Mouse (Mus musculus): ENCODE results near the gene Wdpcp. TPM values are rescaled to one million over a fixed set of nuclear protein-coding genes. Genes with fewer than 3 reads are reported as not detected.
A peak's percentile ranks its signal among the peaks of the same experiment; 100 is the strongest.

Gene Wdpcp
- total and polyA plus RNA-seq, 3 experiments = 2.5 to 13.3 (median 12.6) TPM

GRCm38 (mm10) chr11:21749487-21749886 is 177.5 kb downstream of the Wdpcp start:
- DNase-seq = no peak

DNA sequence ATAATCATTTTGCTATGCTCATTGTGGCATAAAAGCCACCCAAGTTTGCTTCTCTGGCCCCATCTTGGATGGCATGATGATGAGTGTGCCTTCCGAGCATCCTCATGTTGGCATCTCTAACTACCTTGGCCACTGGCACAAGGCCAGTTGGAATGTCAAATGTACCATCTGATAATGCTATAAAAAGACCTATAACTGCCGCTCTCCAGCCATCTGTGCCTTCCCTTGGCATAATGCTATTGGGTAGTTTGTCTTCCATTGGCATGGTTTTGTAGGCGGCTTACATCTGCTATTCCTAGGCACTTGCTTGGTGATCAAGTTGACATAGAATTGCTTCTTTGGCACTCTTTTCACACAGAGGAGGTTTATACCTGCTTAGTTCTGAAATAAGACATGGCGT is 191.2 kb downstream of the Wdpcp start:
- no peak for DNase-seq

- DNase-seq = no peak
Measured at GRCm38 (mm10) chr11:21788831-21789230, 216.8 kb downstream of the Wdpcp start.

GRCm38 (mm10) chr11:21824941-21825340 is 252.9 kb downstream of the Wdpcp start:
- DNase-seq = no peak

DNA sequence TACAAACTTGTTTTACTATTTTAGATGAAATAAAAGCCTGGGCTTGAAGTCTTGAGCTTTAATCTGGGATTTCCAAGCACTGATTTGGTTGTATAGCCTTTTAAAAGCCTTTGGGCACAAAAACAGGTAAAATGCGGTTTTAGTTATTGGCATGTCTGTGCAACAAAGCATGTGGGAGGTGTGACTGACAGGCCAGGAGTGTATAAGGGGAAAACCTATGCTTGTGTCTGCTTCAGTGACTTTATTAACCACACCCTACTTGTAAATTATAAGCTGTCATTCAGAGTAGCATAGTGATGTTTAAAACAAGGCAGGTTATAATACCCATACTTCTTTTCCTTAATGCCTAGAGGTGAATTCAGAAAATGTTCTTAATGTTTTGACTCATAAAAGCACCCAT is 254.5 kb downstream of the Wdpcp start:
- no peak for DNase-seq

DNA sequence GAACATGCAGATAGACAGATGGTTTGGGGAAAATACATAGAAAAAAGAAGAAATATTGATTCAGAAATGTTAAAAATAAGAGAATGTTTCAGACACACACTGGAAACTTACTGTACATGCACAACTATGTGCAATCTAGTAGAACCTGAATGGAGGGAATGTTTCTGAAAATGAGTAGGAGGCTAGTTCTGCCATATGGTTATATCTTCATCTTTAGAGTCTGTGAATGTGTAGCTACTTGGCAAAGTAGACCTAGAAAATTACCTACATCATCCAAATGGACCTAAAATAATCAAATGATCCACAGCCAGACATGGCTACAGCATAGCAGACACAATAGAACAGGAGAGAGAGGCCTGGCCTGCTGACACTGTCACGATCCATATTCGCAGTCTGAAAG is 275.0 kb downstream of the Wdpcp start:
- no peak for DNase-seq

- peak; percentile 27 for DNase-seq
Measured at GRCm38 (mm10) chr11:21864000-21864399, 292.0 kb downstream of the Wdpcp start.

DNA sequence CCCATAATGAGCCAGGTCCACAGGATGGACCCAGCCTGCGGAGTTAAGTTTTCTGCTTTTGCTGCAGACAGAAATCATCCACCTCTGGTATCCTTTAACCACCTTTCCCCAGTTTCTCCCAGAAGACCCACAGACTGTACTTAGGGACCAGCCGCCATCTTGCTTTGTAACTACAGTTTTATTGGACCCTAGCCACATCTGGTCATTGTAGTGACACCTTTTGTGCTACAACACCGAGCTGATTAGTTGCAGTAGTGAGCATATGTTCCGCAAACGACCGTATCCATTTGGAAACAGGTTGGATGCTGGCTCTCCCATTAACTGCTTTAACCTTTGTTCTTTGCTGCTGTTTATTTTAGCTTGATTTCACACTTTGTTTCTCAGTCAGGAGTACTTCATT is 292.5 kb downstream of the Wdpcp start:
- no peak for DNase-seq

GRCm38 (mm10) chr11:21868675-21869074 is 296.6 kb downstream of the Wdpcp start:
- DNase-seq = no peak

DNA sequence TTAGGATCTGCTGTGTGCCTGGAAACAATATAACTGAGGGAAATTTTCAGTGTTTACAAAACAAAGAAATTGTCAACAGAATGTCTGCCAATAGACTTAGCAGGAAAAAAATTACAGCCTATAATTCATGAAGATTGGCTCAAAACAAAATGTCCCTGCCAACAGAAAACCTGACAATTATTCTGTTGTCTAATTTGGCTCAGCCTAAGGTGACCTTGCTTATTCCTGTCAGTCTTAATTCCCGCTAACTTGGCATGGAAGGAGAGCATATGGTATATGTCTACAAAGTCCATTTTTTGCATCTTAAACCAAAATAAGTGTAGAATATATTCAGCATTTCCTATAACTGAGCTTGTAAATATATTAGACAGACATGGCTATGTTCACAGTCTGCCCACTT is 298.8 kb downstream of the Wdpcp start:
- DNase-seq = no peak

DNA sequence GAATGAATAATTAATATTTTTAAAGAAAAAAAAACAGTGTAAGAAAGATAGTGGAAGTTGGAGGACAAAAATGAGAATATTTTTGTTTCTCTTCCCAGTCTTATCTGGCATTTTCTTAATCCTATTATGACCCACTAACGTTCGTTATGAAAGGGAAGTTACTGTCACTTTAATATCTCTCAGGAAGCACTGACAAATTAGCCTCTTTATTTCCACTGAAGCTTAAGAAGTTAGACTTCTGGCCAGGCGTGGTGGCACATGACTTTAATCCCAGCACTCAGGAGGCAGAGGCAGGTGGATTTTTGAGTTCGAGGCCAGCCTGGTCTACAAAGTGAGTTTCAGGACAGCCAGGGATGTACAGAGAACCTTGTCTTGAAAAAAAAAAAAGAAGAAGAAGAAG is 299.7 kb downstream of the Wdpcp start:
- no peak for DNase-seq

DNA sequence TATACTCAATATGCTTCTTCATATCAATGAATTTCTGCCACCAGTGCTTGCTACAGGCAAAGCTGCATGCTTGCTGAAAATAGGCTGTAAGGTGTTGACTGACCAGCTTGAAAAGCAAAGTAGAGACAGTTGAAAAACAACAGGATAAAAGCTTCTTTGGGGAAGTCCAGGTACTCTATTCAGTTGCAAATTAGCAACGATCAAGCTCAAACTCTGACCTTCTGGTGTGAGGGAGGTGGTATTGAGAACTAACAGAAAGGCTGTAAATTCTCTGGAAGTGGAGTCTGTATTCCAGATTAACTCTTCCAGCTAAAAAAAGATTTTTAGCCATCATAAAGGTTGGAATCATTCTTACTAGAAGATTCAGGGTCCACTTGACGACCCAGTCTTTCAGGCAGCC is 303.0 kb downstream of the Wdpcp start:
- no peak for DNase-seq

DNA sequence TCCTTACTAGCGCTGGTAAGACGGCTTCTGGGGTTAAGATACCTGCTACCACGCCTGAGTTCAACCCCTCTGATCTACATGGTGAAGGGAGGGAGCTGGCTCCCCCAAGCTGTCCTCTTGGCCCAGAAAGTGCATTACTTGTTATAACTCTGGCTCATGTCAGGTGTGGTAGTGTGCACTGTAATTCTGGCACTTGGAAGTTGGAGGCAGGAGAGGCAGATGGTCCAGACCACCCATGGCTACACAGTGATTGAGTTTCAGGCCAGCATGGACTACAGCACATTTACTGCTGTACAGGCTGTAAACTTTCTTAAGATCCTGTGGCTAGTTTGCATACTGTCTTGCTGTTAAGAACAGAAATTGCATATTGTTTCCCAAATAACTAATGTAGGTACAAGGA is 322.7 kb downstream of the Wdpcp start:
- DNase-seq = no peak

GRCm38 (mm10) chr11:21922531-21922930 is 350.5 kb downstream of the Wdpcp start:
- DNase-seq = no peak

Small RNA genes within 50 kb of the gene (microRNA-seq; reads per million reads assigned to microRNA genes)
- 0 reads per million in 2 experiments for gene Gm22990

Other genes with a start within 250 kb of the Wdpcp start
- gene Ugp2, start 201.0 kb upstream of the Wdpcp start, total RNA-seq (2021) = 10 to 100 TPM; 66.2 to 84.6 TPM
- 0.60 and 1.1 TPM in 2 replicates for gene Ugp2, start 201.0 kb upstream of the Wdpcp start, polyA plus RNA-seq (2012; rRNA removed)
- gene Mdh1, start 132 bp downstream of the Wdpcp start, total RNA-seq (2021) = 100 to 1,000 TPM; 548 to 669 TPM
- 60.0 and 66.6 TPM in 2 replicates for gene Mdh1, start 132 bp downstream of the Wdpcp start, polyA plus RNA-seq (2012; rRNA removed)

All from adrenal gland, adult 2 months (tissue).